Mouse (Mus musculus) brain, embryonic 18.5 days (tissue): ENCODE measurements around the gene Slc26a3.
"Not testable (repeated sequence)": the region's sequence is repeated elsewhere in the genome, so short reads cannot be mapped to it uniquely, and the experiment has no call there.

ENCODE experiments used
- DNase-seq: peaks from one replicate; pipeline ENCODE4 v3.0.0-alpha.2; 2012; ENCODE audit warnings: low read depth, low spot score

Gene Slc26a3

GRCm38 (mm10) chr12:31421901-31422574, 31.4 kb downstream of the Slc26a3 start:
- DNase-seq, result no peak

GRCm38 (mm10) chr12:31437791-31438190, 47.1 kb downstream of the Slc26a3 start:
- DNase-seq, result no peak

DNA sequence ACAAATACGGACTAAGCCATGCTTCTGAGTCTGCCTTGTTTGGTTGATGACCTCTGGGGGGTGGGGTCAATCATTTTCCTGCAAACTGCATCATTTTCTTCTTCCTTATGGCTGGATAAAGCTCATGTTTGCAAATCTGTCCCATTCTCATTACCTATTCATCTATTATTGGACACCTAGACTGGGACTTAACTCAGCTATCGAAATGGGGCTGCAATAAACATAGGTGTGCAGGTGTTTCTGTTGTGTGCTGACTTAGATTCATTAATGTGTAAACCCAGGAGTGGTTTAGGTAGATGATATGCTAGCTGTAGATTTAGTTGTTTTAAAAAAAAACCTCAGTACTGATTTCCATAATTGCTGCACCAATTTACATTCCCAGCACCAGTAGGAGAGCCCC, 48.9 kb downstream of the Slc26a3 start:
- no peak for DNase-seq

DNA sequence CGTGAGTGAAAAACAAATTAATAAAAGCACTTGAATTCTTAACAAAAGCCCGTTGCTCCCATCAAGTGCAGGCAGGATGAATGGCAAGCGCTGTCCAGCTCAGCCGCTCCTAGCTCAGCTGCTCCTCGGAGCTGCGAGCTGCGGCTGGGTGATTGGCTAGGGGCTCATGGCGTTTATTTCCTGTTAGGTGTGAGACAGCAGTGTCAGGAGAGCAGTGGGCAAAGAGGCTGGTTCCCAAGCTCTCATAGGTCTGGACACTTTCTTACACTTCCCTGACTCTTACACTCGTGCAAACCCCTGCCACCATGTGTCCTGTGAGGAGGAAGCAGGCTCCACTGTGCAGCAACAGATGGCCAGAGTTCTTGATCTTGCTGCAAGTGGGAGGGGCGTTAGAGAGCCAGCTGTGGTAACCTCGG, 53.5 kb downstream of the Slc26a3 start:
- DNase-seq, result no peak

DNA sequence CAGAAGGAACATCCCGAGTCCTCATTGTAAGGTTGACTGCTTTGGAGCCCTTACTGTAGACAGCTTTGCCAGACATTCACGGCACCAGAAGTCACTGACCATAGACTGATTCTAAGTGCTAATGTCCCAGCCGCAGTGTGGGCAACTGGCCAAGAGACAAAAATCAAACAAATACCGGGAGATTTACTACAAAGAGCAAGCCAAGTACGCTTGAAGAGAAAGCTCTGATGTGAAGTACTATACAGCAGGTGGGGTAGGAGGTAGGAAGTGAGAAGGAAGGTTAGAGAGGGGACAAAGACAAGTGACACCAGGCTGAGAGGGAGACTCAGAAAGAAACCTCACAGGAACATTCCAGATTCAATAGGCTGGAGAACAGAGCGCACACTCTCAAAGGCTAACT, 54.2 kb downstream of the Slc26a3 start:
- DNase-seq, result no peak

GRCm38 (mm10) chr12:31449341-31449740, 58.7 kb downstream of the Slc26a3 start:
- DNase-seq, result no peak

GRCm38 (mm10) chr12:31456271-31456670, 65.6 kb downstream of the Slc26a3 start:
- no peak for DNase-seq

- no peak for DNase-seq
These were observed 67.8 kb downstream of the Slc26a3 start for GRCm38 (mm10) chr12:31458474-31458873.

GRCm38 (mm10) chr12:31460270-31460669, 69.6 kb downstream of the Slc26a3 start:
- not testable (repeated sequence) for DNase-seq

DNA sequence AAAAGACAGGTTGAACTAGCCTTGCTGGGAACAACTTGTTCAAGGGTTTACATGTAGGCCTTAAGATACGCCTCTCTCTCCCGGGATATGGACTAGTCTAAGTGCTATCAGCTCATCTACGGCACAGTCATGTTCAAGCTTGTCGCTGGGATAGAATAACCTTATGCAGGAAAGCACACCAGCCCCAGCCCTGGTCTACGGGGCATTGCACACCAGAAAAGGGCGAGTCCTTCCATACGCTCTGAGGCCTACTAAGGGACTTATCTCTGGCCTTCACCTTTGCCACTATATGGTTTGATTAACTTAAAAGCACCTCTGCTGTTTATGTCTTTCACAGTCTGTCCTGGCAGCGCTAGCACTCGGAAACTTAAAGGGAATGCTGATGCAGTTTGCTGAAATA, 70.7 kb downstream of the Slc26a3 start:
- no peak for DNase-seq

- DNase-seq, result no peak
These were observed 71.9 kb downstream of the Slc26a3 start for GRCm38 (mm10) chr12:31462615-31463014.

- not testable (repeated sequence) for DNase-seq
These were observed 87.5 kb downstream of the Slc26a3 start for GRCm38 (mm10) chr12:31478182-31478581.

GRCm38 (mm10) chr12:31486431-31486830, 95.8 kb downstream of the Slc26a3 start:
- DNase-seq, result no peak

DNA sequence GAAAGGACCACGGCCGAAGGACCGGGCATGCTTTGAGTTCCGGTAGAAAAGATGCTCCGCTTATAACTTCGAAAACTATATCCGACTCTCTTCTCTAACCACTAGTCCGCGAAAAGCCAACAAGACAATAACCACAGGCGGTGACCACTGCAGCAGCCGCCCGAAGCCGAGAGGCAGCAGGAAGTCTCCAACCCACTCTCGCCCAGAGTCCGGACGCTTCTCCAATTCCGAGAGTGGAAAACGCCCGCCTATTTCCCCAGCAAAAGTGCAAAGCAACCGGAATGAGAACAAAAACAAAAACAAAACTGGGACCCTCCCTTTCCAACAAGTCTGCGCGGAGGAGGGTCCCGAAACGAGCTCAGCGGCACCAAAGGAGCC, 108.3 kb downstream of the Slc26a3 start:
- DNase-seq, result no peak

DNA sequence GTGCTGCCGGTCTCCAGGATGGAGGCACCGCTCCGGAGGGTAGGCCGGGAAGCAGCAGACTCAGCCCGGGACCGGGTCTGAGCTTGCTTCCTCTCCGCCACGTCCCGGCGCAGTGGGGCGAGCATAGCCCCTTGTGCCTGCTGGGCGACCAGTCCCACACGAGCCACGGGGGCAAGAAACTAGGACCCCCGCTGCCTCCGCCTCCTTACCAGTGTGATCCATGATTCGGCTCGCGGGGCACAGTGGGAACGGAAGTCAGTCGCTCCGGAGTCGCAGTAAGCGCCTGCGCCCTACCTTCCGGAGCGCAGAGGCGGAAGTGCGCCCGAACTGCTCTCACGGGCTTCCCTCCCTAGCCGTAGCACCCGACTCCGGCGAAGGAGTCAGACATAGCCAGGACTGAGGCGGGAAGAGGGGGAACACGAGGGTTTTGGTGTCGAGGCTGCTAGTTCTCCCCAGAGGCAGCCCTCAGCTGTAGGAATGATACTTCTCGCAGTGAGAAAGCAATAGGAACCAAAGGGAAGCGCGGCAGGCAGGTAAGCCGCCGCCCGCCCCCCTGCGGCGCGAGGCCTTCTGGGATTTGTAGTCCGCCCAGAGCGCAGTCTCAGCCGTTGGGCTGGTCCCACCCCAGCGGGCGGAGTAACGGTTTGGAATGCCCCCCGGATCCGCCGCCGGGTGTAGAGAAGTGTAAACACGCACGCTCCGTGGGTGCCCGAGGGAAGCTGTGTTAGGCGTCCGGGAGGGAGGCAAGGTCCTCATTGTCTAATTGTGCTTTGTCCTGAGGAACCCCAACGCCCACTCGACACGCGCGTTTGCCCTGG, 108.9 kb downstream of the Slc26a3 start, which contains the start of gene Cbll1:
Gene Cbll1, minus strand, starts transcription at position 303 of the 818 bp plus-strand sequence.
- DNase-seq, result peak; percentile 94

- no peak for DNase-seq
These were observed 109.5 kb downstream of the Slc26a3 start for GRCm38 (mm10) chr12:31500196-31500595.

GRCm38 (mm10) chr12:31501266-31501665, 110.6 kb downstream of the Slc26a3 start:
- no peak for DNase-seq

GRCm38 (mm10) chr12:31503211-31503610, 112.5 kb downstream of the Slc26a3 start:
- DNase-seq, result no peak

DNA sequence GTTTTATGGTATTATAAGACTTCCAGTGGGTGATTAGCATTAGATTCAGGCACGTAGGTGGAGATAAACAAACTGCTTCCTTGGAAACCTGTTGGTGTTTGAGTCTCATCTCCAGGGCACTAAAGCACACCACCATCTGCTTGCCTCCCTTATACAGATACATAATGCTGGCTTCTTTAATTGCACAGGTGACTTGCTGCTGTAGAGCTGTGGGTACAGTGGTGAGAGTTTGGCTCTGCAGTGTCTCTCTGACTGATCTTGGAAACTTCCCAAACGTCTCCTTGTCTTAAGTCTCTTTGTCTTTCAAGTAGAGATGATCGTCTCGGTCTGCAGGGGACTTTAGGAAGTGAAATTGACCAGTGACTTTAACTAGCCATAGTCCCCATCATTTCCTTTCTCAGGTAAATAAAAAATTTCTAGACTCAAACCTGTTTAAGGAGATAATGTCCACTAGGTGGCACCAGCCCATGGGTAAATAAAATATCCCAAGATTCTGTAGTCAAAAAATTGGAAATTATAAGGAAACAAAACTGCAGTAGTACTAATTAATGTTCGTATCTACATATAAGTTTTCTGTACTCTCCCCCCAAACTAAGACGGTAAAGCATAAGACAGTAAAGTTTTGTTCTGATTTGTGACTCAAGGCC, 117.2 kb downstream of the Slc26a3 start:
- peak; percentile 39 for DNase-seq

- no peak for DNase-seq
These were observed 117.8 kb downstream of the Slc26a3 start for GRCm38 (mm10) chr12:31508496-31508895.

DNA sequence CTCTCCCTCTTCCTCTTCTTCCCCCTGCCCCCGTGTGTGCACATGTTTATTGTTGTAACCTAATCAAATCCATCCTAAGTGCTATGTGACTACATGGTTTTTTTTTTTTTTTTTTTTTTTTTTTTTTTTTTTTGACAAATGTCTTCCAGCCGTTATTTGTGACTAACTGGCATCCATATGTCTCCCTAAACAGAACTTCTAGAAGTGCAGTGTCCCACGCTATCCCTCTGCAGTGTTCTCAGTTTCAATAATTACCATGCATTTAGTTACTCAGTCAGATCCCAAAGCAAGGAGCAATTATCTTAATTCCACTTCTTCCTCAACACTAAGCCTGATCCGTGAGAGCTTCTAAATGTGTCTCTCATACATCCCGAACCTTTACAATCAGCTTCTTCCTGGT, 120.5 kb downstream of the Slc26a3 start:
- no peak for DNase-seq

DNA sequence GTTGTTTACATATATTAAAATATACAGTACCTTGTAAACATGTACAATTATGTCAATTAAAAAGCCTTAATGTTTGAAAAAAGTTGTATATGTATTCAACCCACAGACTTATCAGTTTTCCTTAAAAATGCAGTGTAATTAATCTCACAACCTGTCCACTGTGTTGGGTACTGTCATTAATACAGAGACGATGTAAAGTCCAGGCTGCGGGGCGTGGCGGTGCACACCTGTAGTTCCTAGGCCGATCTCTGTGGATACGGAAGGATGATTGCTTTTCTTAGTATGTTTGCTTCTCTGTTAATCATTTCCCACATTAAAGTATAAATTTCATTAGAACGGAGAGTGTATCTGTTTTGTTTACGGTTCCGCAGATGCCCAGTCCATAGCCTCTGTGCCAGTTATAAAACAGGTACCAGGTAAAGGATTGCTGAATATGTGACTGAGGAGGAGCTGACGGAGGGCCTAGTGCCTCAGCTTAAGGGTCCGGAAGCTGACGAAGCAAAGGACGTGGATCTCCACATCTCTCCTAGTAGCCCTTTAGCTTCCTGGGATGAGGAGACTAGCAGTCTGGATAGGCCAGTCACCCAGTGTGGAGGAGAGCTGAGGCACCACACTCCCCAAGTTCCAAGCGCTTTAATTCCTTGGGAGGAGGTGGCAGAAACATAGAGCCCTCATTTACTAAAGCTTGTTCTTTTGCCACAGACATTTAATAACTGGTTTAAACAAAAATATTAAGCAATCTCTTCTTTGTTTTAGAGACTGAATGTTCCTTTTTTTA, 122.2 kb downstream of the Slc26a3 start:
- DNase-seq, result no peak
